Mouse (Mus musculus) urinary bladder, postnatal 4 days (tissue): ENCODE results near the gene Shisa7.
"Not testable (repeated sequence)": the region's sequence is repeated elsewhere in the genome, so short reads cannot be mapped to it uniquely, and the experiment has no call there.

Experiments used
- DNase-seq, 2 experiments: peaks; one replicate each; pipeline ENCODE4 v3.0.0; 2021 to 2022; ENCODE audit warnings: low spot score in 2 of 2

Shisa7 gene

GRCm38 (mm10) chr7:4794631-4795168, 49.8 kb downstream of the Shisa7 start:
- no peak for DNase-seq

GRCm38 (mm10) chr7:4793674-4794073, 50.8 kb downstream of the Shisa7 start:
- DNase-seq = no peak

- not testable (repeated sequence) for DNase-seq
Observed at GRCm38 (mm10) chr7:4793248-4793647, 51.2 kb downstream of the Shisa7 start.

DNA sequence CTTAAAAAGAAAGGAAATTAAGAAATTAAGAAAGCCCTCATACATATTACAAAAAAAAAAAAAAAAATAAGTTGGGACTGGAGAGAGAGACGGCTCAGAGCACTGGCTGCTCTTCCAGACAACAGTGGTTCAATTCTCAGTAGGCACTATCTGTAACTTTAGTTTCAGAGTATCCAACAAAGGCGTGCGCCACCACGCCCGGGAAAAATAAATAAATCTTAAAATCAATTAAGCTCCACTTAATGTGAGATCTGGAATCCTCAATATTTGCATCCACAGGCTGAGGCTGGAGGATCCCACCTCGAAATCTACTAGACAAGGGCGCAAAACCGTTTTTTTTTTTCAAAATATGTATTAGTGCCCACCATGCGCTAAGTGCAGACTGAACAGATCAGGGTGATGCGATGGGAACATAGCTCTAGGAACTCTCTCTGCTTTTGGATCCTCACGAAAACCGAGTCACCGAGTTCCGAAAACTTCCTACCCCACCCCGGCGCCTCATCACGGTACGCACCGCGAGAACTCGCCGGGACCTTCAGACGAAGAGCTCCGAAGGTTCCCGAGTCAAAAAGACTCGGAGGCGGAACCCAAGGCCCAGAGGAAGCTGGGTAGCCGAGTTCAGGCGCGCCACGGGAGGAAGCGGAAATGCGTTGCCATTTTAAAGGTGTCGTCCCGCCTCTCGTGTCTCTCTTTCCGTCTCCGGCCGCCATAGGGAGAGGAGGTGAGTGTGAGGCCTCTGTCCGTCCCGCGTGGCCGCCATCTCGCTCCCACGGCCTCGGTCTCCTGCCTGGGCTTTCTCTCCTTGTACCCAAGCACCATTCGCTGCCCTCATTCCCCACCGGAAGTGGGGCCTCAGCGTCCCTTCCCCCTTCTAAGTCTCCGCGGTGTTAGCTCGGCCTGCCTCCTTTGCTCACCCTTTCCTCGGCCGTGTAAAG, 52.0 kb downstream of the Shisa7 start, which contains the start of gene Rpl28:
Gene Rpl28 (plus strand): TSS at position 597 of the 935 bp plus-strand sequence.
- DNase-seq = peak; percentile 94 to 96

- peak in 1 of 2 experiments; percentile 57 for DNase-seq
Observed at GRCm38 (mm10) chr7:4789436-4789935, 55.0 kb downstream of the Shisa7 start, which contains the start of gene Tmem238. TSS of gene Tmem238 (minus strand) at chr7:4789656.

- DNase-seq = peak in 1 of 2 experiments; percentile 62
Observed at GRCm38 (mm10) chr7:4788499-4789435, 55.7 kb downstream of the Shisa7 start.

DNA sequence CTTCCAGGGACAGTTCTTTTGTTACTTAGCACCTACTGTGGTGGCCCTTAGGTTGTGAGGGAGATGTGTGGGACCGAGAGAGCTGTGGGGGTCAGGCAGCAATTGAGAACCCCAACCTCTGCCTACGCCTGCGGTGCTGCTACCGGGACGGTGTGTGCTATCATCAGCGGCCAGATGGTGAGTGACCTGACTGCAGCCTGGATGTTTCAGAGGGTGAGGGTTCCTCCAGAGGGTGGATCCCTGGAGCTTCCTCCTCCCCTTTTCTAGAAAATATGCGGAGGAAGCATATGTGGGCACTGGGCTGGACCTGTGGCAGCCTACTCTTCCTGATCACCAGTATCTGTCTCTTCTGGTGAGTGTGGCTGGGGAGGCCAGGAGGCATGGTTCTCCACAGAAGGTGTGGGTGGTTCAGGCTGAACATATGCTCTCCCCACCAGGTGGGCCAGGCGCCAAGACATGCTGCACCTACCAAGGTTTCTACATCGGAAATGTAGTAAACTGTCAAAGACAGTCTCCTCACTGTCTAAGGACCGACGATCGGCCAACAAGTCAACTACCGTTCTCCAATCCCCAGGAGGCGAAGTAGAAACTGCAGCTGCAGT, 60.7 kb downstream of the Shisa7 start:
- no peak for DNase-seq

GRCm38 (mm10) chr7:4782759-4783158, 61.7 kb downstream of the Shisa7 start, which contains the start of the genes Il11 and Tmem190:
TSS of gene Il11 (minus strand) at chr7:4782859.
TSS of gene Tmem190 (plus strand) at chr7:4782937.
- no peak for DNase-seq

DNA sequence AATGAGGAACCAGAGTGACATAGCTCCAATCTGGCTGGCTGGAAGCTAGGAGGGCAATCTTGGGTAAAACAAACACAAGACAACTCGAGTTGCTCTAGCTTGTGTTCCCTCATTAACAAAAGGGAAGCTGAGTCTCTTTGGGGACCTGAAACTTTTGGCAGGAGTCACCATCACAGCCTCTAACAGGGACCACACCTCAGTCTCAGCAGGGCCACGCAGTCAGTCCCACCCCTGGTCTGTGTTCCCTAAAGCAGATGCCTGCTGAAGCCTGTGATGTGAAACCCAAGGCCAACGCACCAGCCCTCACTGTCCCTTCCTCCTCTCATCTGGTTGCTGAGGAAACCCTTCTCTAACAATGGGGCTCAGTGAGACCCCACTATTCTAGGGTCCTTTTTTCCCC, 62.4 kb downstream of the Shisa7 start:
- DNase-seq = no peak

DNA sequence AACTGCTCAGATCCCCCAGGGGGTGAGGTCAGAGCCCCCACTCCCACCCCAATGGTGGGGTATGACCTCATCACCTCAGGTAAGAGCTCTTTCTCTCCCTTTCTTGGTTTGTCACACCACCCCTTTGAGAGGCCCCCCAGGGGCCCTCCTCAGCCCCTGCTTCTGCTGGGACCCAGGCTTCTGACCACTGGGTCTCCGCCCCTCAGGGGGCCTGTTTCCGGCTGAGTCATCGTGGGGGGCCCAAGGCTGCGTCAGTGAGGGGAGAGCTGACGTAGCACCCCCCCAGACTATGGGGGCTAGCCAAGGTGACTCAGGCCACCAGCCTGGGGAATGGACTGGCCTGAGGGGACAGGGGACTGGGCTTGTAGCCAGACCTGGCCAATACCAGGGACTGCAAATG, 64.6 kb downstream of the Shisa7 start:
- no peak for DNase-seq

DNA sequence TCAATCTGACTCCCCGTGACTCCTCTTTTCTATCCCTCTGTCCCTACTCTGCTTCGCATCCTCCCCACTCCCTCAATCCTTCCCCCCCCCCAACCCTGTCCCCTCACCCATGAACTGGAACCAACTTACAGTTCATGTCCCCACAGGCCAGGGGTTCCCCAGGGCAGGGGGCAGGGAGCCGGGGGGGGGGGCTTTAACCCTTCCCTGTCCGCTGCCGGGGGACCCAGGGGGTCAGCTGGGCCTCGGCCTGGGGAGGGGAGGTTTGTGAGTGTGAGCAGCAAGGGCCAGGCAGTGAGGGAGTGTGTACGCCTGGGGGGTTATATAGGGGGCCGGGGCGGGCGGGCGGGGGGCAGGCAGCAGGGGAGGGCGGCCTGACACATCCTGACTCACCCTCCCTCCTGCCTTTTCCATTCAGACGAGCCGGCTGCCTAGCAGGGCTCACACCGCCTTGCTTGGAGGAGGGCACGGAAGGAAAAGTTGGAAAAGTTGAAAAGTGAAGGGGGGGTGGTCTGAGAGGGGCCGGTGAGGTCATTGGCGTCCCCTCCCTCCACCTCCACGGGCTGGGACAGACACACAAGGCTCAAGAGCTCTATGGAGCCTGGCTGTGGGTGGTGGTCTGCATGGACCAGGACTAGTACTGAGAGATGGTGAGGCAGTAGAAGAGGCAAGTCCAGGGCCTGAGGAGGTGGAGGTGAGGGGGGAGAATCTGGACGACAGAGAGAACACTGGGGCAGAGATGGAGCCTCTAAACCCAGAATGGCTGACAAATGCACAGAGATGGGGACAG, 66.5 kb downstream of the Shisa7 start:
- no peak for DNase-seq

GRCm38 (mm10) chr7:4776861-4777830, 67.3 kb downstream of the Shisa7 start:
- peak; percentile 63 to 81 for DNase-seq

GRCm38 (mm10) chr7:4776131-4776530, 68.4 kb downstream of the Shisa7 start:
- no peak for DNase-seq
